Mouse (Mus musculus) v-Abl transformed pro-B cells (cell line): ENCODE measurements around the gene Slc25a41.

Source experiments
- in situ Hi-C, 2 experiments: fragments of 400-800 bp; cut with MboI; formaldehyde crosslinking; loops; one replicate each; pipeline ENCODE4 v1.15.1; 2025; ENCODE audit not compliant: unreplicated experiment in 2 of 2

The Slc25a41 gene

DNA sequence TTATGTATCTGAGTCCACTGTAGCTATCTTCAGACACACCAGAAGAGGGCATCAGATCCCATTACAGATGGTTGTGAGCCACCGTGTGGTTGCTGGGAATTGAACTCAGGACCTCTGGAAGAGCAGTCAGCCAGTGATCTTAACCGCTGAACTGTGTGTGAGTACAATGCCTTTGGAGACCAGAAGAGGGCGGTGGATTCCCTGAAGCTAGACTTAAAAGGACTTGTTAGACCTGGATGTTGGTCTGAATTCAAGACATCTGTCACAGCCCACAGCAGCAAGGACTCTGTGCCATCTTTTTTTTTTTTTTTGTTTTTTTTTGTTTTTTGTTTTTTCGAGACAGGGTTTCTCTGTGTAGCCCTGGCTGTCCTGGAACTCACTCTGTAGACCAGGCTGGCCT, 10.2 kb upstream of the Slc25a41 start:
- in situ Hi-C loops = loop anchor here (5.0 kb wide), 2 partner anchors 46 to 116 kb away; no protein-coding TSS in a partner anchor

DNA sequence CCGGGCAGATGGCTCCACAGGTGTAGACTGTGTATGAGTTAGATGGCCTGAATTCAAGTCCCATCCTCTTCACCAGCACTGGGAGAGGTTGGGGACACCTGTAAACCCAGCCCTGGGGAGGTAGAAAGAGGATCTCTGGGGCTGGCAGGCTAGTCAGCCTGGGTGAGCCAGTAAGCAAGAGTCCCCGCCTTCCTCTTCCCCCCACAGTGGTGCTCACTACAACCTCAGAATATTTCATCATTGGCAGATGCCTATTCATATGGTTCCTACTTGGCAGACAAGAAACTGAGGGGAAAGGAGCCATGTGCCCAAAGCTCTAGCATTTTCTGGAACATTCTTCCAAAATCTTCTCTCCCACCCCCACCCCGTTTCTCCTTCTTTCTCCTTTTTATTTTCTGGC, 7.4 kb upstream of the Slc25a41 start:
- in situ Hi-C loops = no loop called here

DNA sequence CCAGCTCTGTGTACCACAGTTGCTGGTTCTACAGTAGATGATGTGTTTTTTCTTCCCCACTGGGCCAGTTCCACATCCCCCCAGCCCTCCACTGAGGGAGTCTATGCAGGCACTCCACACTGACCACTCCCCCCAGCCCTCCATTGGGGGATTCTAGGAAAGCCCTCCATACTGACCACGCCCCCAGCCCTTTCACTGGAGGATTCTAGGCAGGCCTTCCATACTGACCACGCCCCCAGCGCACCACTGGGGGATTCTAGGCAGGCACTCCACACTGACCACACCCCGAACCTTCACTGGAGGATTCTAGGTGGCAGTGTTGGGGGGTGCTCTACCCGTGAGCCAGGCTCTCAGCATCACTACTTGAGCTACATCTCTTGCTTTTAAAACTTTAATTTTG, 6.0 kb upstream of the Slc25a41 start:
- in situ Hi-C loops = no loop called here

DNA sequence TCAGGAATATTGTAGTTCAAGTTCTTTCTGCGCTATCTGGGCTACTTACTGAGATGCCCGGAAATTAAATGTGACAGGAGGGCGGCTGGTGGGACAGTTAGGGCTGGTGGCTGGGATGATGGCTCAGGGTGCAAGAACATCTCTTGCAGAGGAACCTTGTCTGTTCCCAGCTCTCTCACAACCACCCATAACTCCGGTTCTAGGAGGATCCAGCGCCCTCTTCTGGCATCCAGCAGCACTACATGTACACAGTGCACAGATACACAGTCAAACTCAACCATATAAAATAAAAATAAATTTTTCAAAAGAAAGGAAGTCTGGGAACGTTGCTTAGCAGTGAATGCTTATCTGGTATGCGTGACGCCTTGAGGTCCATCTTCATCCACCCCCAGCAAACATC, 2.5 kb downstream of the Slc25a41 start:
- in situ Hi-C loops = no loop called here

DNA sequence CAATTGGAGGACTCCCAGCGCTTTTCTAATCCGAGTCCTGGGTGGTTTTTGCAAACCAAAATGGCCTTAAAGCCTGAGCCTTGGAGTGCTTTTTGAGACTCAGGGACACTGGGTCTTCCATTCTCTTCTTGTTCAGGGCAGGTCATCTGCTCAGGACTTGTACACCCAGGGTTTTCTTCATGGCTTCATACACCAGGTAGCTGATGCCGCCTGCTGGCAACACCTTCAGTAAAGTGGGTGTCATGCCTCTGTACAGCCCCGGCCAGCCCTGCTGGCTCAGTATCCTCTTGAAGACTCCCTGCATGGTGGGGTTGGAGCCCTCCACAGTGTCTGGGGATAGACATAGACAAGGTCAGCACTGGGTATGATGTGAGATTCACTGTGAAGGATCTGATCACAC, 8.6 kb downstream of the Slc25a41 start:
- in situ Hi-C loops = no loop called here

DNA sequence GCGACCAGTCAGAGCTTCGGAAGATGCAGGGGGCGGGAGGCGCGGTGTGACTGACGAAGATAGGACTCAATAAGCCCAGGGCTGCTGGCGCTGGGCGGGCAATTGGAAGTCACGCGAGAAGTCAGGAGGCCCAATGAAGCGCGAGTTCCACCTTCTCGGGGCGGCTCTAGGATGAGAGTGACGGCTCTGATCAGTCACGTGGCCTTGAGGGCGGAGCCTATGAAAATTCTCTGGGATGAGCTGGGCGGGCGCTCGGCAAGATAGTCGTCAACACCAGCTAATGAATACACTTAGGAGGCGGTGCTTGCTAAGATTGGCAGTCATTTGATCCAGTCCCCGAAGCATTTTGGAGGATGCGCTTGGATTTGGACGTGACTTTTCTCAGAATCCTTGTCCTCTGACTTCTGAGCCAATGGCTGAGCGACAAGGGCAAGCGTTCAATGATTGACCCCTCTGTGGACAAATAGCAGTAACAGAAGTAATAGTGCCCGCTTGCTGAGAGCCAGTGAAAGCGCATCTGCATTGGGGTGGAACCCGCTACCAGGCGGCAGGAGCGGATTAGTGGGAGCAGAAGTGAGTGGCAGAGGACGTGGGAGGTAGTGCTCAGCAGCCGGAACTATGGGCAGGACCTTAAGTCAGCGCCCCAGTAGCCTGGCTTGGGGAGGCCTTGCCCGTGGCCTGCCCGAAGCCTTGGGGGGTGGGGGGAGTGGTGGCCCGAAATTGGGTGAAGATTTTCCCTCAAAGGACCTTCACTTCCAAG, 9.6 kb downstream of the Slc25a41 start:
- in situ Hi-C loops = no loop called here

DNA sequence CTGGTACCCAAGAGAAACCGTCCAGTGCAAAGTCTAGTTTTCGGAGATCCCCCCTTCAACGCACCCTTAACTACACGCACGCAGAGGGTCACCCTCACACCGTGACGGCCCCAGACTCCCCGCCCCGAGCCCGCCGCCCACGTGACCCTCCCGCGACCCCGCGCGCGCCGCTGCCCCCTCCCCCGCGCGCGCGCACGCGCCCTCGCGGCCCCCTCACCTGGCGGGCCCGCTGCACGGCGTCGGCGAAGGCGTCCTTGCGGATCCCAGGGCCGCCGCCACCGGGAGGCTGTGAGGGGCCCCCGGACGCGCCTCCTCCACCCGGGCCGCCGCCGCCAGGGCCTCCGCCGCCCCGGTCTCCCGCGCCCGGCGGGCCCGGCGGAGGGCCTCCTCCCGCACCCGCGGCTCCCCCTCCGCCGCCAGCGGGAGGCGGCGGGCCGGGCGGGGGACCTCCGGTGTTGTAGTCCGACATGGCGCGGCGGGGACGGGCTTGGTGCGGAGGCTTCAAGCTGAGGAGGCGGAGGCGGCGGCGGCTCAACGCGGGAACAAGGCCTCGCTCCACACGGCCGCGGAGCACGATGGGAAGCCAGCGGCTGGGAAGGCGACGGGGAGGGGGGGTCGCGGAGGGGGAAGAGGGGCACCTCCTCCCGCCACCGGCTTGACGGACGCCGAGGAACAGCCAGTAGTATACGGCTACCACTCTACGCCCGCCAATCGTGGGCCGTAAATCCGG, 10.4 kb downstream of the Slc25a41 start, which contains the start of gene Khsrp:
Gene Khsrp (minus strand): TSS at position 592 of the 730 bp plus-strand sequence.
- in situ Hi-C loops = no loop called here

DNA sequence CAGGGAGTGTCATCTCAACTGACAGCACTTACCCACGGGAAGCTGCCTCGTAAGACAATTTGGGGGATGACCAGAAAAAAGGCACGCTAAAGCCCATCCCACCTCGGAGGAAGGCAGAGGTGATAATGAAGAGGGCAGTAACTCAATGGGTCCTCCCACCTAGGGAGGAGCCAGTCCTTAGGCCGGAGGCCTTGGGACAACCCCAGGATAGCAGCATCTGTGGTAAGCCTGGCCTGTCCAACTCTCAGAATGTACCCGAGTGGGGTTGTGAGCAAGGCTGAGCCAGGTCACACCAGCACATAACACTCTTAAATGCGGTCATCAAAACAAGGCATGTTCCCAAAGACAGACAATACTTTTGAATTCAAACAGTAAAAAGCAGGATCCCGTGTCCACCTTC, 11.8 kb downstream of the Slc25a41 start:
- in situ Hi-C loops = no loop called here

DNA sequence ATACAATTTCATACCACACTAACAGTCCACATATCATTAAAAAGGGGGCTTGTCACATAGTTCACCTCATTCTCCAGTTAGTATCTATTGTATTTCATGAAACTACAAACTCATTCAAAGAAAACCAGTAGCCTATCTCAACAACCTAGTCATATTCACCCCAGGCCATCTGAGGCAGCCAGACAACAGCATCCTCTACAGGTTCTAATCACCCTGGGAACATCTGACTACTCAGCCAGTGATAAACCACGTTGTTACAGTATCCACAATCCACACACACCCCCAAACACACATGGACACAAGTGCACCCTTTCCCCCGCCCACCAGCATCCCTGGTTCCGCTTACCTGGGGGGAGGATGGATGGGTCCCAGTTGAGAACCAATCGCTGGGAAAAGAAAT, 14.0 kb downstream of the Slc25a41 start:
- in situ Hi-C loops = no loop called here

DNA sequence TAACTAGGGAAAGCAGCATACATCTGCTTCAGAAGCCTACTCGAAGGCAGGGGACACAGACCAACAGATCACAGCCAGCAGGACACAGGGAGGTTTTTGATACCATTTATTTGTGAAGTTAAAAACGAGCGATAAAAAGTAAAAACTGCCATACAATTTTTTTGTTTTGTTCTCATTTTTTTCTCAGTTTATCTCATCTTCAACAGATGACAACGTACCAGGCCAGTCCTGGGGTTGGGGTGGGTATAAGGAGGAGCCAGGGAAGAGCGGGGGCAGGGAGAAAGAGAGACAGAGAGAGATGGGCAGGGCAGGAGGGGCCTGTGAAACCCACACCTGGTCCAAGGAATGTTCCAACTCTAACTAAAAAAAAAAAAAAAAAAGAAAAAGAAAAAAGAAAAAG, 20.5 kb downstream of the Slc25a41 start:
- in situ Hi-C loops = no loop called here

DNA sequence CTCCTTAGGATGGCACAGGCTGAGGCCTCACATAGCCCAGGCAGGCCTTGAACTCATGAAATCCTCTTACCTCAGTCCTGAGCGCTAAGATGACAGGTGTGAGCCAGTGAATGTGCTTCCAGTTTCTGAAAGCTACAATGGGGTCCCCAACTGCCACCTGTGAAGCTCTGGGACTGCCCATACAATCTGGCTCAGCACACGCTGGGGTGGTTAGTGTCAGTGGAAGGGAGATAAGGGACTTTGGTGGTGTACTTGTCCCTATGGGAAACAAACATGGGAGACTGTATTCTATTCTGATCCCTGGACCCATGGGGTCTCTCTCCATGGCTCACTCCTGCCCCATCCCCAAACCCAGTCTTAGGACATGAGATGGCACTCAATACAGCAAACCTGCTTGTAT, 21.8 kb downstream of the Slc25a41 start:
- in situ Hi-C loops = no loop called here

DNA sequence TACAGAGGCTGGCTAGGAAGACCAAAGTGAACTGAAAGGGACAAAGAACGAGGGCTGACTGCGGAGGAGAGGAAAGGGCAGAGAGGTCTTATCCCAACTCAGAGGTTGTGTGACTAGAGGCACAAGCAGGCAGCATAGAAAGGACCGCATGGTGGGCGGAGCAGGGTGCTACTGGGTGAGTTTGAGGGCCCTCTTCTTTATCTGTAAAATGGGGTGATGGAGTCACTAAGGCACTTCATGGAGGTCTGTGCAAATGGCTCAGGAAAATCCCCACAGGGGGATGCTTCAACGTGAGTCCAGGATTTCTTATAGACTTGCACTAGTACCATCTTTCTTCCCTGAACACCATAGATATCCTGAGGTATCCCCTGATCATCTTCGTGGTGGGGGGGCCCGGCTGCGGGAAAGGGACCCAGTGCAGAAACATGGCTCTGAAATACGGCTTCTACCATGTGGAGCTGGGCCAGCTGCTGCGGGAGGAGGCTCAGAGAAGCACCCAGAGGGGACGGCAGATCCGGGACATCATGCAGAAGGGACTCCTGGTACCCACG, 29.1 kb downstream of the Slc25a41 start:
- in situ Hi-C loops = no loop called here

DNA sequence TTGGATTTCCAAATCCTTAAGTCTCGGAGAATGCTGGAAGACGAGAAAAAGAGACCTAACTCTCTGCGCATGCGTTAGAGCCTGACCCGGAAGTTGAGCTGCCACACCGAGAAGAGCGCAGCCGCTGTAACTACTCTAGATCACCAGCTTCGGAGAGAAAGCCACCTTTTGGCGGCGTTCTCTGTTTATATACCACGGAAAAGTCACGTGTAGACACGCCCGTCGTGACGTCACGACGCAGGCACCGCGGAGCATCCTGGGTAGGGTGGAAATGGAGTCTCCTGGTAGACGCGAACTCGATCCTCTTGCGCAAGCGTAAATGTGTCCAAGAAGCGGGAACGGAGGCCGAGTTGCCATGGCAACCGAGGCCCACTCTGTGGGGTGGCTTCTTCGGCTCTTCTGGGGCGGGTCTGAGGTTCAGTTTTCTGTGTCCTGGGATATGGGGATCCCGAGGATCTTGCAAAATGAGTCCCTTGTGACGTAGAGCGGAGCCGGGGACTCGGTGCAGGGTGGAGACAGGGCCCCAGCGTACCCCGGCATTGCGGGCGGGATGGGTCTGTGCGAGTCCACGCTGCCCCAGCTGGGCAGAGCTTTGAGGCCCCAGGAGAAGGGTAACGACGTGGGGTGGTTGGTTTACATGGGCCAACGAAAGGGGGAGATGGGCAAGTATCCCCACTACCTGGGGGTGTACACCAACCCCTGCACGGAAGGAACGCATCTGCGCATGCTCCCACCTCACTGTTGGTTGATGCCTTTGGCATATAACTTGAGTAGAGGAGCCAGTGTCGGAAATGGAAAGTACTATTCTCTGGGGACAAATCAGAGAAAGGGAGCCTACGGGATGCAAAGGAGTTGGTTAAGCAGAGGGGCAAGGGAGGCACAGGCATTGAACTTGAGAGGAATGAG, 30.0 kb downstream of the Slc25a41 start, which contains the start of the genes Gtf2f1 and Gm17949:
Gene Gtf2f1 (minus strand): TSS at position 53 of the 906 bp plus-strand sequence.
Gene Gm17949 (plus strand): TSS at position 234 of the 906 bp plus-strand sequence.
- in situ Hi-C loops = no loop called here

DNA sequence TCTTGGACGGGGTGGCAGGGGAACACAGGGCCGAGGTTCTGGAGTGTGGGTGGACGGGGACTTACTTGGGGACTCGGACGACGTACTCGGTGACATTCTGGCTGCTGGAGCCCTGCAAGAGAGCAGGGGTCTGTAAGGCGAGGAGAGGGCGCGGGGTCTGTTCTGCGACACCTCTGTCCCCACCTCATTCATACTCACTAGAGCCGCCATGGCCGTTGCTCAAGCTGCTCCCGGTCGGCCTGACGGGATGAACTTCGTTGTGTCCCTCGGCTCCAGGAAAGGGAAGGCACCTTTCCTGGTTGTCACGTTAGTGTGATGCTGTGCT, 30.6 kb downstream of the Slc25a41 start:
- in situ Hi-C loops = no loop called here

DNA sequence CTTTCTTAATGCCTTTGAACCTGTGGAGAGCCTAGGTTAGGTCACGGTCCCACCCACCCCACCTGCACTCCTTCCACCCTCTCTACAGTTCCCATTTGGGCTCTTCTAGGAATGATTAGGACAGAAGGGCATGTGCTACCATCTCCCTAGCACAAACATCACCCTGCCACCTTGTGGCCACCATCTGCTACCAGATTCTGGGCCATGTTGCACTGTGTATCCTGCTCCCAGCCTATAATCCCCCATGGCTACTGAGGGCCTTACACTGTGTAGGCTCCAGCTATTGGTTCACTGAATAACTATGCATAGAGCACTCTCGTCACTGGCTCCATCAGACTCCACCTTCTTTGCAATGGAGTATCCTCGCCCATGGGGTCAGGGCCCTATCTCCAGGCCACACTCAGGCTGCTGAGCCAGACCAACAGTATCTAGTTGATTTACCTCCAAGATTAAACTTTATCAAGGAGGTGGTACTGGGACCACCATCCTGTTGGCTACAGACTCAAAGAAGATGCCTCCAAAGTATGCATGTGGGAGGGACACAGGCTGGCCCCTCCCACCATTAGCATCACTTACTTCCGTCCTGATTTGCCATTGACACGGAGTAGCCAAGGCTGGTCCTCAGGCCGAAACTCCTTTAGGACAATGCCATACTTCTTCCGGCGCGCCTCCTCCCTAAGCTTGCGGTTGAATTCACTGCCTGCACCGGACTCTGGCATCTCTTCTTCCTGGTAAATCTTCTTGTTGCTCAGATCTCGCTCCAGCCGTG, 34.1 kb downstream of the Slc25a41 start:
- in situ Hi-C loops = no loop called here

DNA sequence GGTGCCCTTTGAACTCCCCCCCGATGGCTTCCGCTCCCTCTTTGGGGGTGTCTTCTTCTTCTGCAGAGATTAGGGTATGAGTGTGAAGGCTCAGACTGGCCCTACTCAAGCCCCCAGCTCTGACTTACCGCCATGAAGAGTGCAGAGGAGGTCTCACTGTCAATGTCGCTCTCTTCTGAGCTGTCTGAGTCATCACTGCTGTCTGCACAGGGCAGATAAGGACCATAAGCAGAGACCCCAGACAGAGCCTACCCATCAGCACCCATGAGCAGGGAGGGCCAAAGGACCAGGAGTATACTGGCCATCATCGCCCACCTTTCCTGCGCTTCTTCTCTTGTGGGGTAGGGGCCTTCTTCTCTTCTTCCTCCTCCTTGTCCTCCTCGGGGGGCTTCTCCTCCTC, 37.5 kb downstream of the Slc25a41 start:
- in situ Hi-C loops = no loop called here

DNA sequence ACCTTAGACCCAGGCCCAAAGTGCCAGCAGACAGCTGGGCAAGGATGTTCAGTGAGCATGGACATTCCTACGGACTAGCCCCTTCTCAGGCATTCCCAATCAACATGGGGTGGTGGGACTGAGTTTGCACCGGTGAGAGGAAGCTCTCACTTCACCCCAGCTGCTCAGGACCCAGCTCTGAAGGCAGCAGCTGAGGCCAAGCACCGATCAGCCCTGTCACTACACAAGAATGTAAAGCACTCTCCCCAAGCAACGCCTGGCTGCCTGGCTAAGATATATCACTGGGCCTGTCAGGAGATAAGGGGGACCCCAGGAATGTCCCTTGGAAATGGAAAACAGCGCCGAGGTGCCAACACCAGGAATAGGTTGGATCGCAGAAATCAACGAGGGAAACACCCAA, 40.2 kb downstream of the Slc25a41 start:
- in situ Hi-C loops = no loop called here

DNA sequence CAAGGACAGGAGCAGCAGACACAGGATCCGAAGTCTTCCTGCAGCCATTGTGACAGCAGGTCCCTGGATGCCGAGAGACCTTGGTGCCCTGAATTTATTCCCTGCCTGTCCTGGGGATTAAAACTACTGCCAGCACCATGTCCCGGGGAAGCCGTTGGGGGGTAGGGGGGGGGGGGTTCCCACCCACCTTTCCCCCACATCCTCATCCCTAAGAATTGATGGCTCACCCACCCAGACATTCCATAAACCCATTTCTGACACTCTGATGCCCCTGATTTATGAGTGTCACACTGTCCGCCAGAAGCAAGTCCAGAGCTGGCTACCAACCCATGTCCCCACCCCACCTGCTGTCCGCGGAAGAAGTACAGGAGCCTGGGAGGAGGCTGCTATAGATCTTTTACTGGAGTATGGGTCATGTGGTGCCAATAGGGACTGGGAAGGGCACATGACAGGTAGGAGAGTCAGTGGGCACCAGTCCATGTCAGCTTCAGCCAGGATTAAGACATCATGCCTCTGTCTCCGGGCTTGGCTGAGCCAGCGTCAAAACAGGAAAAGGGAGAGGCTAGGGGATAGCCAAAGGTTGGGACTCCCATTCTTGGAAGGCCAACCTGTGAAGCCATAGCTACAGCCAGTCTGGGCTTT, 41.4 kb downstream of the Slc25a41 start, which contains the start of gene Pspn:
Gene Pspn (minus strand): TSS at position 51 of the 642 bp plus-strand sequence.
- in situ Hi-C loops = loop anchor here (5.0 to 25.0 kb wide), 8 partner anchors 77 to 1912 kb away; partner anchors contain the start of genes Gpr108 (in 2 of the 2), Trip10 (in 2 of the 2) and Dennd1c (in 1 of the 2)

DNA sequence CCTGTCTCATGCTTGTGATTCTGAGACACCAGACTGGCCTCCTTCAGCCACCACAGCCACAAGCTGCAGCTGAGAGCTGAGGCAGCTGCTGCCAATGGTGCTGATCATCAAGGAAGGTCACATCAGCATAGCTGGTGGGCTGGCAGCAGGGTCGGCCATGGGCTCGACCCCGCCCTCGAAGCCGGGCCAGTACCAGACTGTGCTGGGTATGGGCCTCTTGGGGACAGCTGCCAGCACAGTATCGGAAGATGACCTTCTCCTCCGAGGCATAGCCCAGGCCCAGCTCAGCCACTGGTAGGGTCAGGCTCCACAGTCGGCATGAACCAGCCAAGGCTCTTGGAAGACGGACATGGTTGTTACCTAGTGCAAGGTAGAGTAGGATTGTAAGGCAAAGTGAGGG, 42.0 kb downstream of the Slc25a41 start:
- in situ Hi-C loops = loop anchor here (5.0 to 25.0 kb wide), 8 partner anchors 78 to 1913 kb away; partner anchors contain the start of genes Gpr108 (in 2 of the 2), Trip10 (in 2 of the 2) and Dennd1c (in 1 of the 2)
